Mouse (Mus musculus): ENCODE data around the gene Pts. TPM values are rescaled to one million over a fixed set of nuclear protein-coding genes. Genes with fewer than 3 reads are reported as not detected.
A peak's percentile ranks its signal among the peaks of the same experiment; 100 is the strongest.

The Pts gene
- total and polyA plus RNA-seq, 3 experiments: 35.4 to 89.4 (median 37.9) TPM

- TF ChIP-seq BHLHE40 (IDR thresholded peaks at IDR 0.05; ENCODE audit: low read depth, low read length): peak; percentile 80
- peak; percentile 56; the same call in 1 of the 2 replicates for TF ChIP-seq IRF4 (IDR thresholded peaks at IDR 0.05; ENCODE audit: low read depth, low read length)
- peak; percentile 54 for TF ChIP-seq ETS1 (conservative IDR thresholded peaks at IDR 0.05; ENCODE audit: low read depth, low read length)
- no peak for TF ChIP-seq E2F4 (IDR thresholded peaks at IDR 0.05; ENCODE audit: insufficient replicate concordance, low read depth, low read length)
- peak; percentile 44; the same call in 1 of the 2 replicates for TF ChIP-seq EP300 (IDR thresholded peaks at IDR 0.05; ENCODE audit: low read length)
- no peak for TF ChIP-seq ZC3H11A (IDR thresholded peaks at IDR 0.05; ENCODE audit: low read depth, low read length)
- TF ChIP-seq TBP (conservative IDR thresholded peaks at IDR 0.05; ENCODE audit: low read depth, low read length): no peak
- no peak for TF ChIP-seq PAX5 (IDR thresholded peaks at IDR 0.05; ENCODE audit: low read length)
- TF ChIP-seq NELFE (IDR thresholded peaks at IDR 0.05; ENCODE audit: low read depth, low read length): no peak
- H3K9ac ChIP-seq (ENCODE audit: insufficient read depth, low read depth): no peak overlapping the region
- DNase-seq (ENCODE audit: extremely low read depth): peak; percentile 37
- H3K27me3 ChIP-seq (replicated peaks): no peaks in the 10 kb centered on the region
- no peak overlapping the region for H3K4me3 ChIP-seq (replicated peaks in 1 of 3; ENCODE audit: low read depth in 2 of 3, low read length in 2 of 3, poor library complexity in 1 of 3)
- no peak overlapping the region for H3K27ac ChIP-seq (ENCODE audit: insufficient read depth, low read depth)
- H3K4me2 ChIP-seq (ENCODE audit: insufficient read depth, low read depth, poor library complexity, severe bottlenecking): no peak overlapping the region
- dilution Hi-C loops (cut with MboI; ENCODE audit: extremely low pct_ligation_motif_present, extremely low pct_unique_long_range_greater_than_20kb, low sequenced_read_pairs) (no loop called here), in situ Hi-C loops (cut with MboI; ENCODE audit: low pct_ligation_motif_present, low pct_unique_long_range_greater_than_20kb, low sequenced_read_pairs) (loop anchor here (5.0 to 25.0 kb wide), 3 partner anchors 58 to 988 kb away; no protein-coding TSS in a partner anchor)
- no peaks in the 10 kb centered on the region for H3K79me2 ChIP-seq (replicated peaks; ENCODE audit: control insufficient read depth, extremely low read depth, insufficient read depth, poor library complexity, severe bottlenecking)
- peaks cover 14 to 46% of the 10 kb centered on the region in 2 experiments for H3K4me1 ChIP-seq (ENCODE audit: control insufficient read depth in 1 of 2, insufficient read depth in 2 of 2)
- H3K36me3 ChIP-seq (replicated peaks in 1 of 2; ENCODE audit: control insufficient read depth in 1 of 2, insufficient read depth in 1 of 2, low read length in 1 of 2): peaks cover 17 to 45% of the 10 kb centered on the region in 2 experiments
- H3K9me3 ChIP-seq (replicated peaks; ENCODE audit: low read length): no peaks in the 10 kb centered on the region
Measured at GRCm38 (mm10) chr9:50525585-50525984, 2.9 kb downstream of the Pts start.

- TF ChIP-seq CTCF (conservative IDR thresholded peaks at IDR 0.05 in 1 of 2, IDR thresholded peaks at IDR 0.05 in 1 of 2; ENCODE audit: low read depth in 2 of 2, low read length in 2 of 2): no peak
- in situ Hi-C loops (cut with MboI; ENCODE audit: low pct_ligation_motif_present, low pct_unique_long_range_greater_than_20kb, low sequenced_read_pairs): loop anchor here (5.0 to 25.0 kb wide), 3 partner anchors 58 to 988 kb away; no protein-coding TSS in a partner anchor
- no peaks in the 10 kb centered on the region for H3K27me3 ChIP-seq (replicated peaks)
- no peaks in the 10 kb centered on the region for H3K9me3 ChIP-seq (replicated peaks; ENCODE audit: low read length)
- H3K79me2 ChIP-seq (replicated peaks; ENCODE audit: control insufficient read depth, extremely low read depth, insufficient read depth, poor library complexity, severe bottlenecking): no peaks in the 10 kb centered on the region
- H3K36me3 ChIP-seq (replicated peaks in 1 of 2; ENCODE audit: control insufficient read depth in 1 of 2, insufficient read depth in 1 of 2, low read length in 1 of 2): peaks cover 17 to 50% of the 10 kb centered on the region in 2 experiments
- peaks cover 14 to 40% of the 10 kb centered on the region in 2 experiments for H3K4me1 ChIP-seq (ENCODE audit: control insufficient read depth in 1 of 2, insufficient read depth in 2 of 2)
- DNase-seq (ENCODE audit: extremely low read depth): no peak
- H3K4me2 ChIP-seq (ENCODE audit: insufficient read depth, low read depth, poor library complexity, severe bottlenecking): no peak overlapping the region
- no peak overlapping the region for H3K9ac ChIP-seq (ENCODE audit: insufficient read depth, low read depth)
- H3K27ac ChIP-seq (ENCODE audit: insufficient read depth, low read depth): no peak overlapping the region
- no peak overlapping the region for H3K4me3 ChIP-seq (replicated peaks in 1 of 3; ENCODE audit: low read depth in 2 of 3, low read length in 2 of 3, poor library complexity in 1 of 3)
- dilution Hi-C loops (cut with MboI; ENCODE audit: extremely low pct_ligation_motif_present, extremely low pct_unique_long_range_greater_than_20kb, low sequenced_read_pairs): no loop called here
Measured at GRCm38 (mm10) chr9:50524936-50525335, 3.6 kb downstream of the Pts start.

DNA sequence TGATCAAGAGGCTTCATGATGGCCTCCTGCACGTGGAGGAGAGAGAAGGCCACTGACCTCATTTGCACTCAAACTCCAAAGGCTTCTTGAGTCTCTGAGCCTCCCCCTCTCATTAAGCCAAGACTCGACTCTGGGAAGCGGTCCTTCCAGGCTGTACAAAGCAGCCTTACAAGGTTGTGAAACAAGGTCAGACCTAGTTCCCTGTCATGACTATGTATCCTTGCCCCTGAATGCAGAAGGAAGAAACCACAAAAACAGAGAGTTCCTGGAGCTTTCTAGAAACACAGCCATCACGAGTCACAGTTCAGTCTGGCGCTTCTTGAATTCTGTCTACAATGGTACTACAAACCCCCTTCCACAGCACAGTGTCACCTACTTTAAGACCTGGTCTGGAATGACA, 6.0 kb downstream of the Pts start:
- DNase-seq (ENCODE audit: extremely low read depth): no peak
- TF ChIP-seq BHLHE40 (IDR thresholded peaks at IDR 0.05; ENCODE audit: low read depth, low read length) (no peak), NRF1 (IDR thresholded peaks at IDR 0.05; ENCODE audit: low read depth, low read length) (no peak), POLR2AphosphoS2 (IDR thresholded peaks at IDR 0.05; ENCODE audit: low read depth, low read length) (no peak), PAX5 (IDR thresholded peaks at IDR 0.05; ENCODE audit: low read length) (no peak), POLR2A (IDR thresholded peaks at IDR 0.05; ENCODE audit: low read depth, low read length) (no peak), CHD2 (IDR thresholded peaks at IDR 0.05; ENCODE audit: low read length) (no peak), ZC3H11A (IDR thresholded peaks at IDR 0.05; ENCODE audit: low read depth, low read length) (no peak), E2F4 (IDR thresholded peaks at IDR 0.05; ENCODE audit: insufficient replicate concordance, low read depth, low read length) (no peak), ZKSCAN1 (IDR thresholded peaks at IDR 0.05; ENCODE audit: borderline replicate concordance, low read depth, low read length) (no peak), JUND (conservative IDR thresholded peaks at IDR 0.05; ENCODE audit: low read depth, low read length) (no peak), SMC3 (IDR thresholded peaks at IDR 0.05; ENCODE audit: low read depth, low read length) (no peak), MAX (IDR thresholded peaks at IDR 0.05; ENCODE audit: low read length) (no peak), SIN3A (IDR thresholded peaks at IDR 0.05; ENCODE audit: low read length) (no peak), TCF12 (IDR thresholded peaks at IDR 0.05; ENCODE audit: low read depth, low read length) (no peak), RCOR1 (conservative IDR thresholded peaks at IDR 0.05; ENCODE audit: low read depth, low read length) (no peak), MXI1 (IDR thresholded peaks at IDR 0.05; ENCODE audit: low read depth, low read length) (no peak), HCFC1 (IDR thresholded peaks at IDR 0.05; ENCODE audit: low read depth, low read length) (no peak), MYC (IDR thresholded peaks at IDR 0.05; ENCODE audit: low read depth, low read length) (no peak), MAZ (IDR thresholded peaks at IDR 0.05; ENCODE audit: low read depth, low read length) (no peak), CTCF (conservative IDR thresholded peaks at IDR 0.05 in 1 of 2, IDR thresholded peaks at IDR 0.05 in 1 of 2; ENCODE audit: low read depth in 2 of 2, low read length in 2 of 2) (no peak)
- peaks cover 14 to 26% of the 10 kb centered on the region in 2 experiments for H3K4me1 ChIP-seq (ENCODE audit: control insufficient read depth in 1 of 2, insufficient read depth in 2 of 2)
- H3K27me3 ChIP-seq (replicated peaks): no peaks in the 10 kb centered on the region
- no peak overlapping the region for H3K4me3 ChIP-seq (replicated peaks in 1 of 3; ENCODE audit: low read depth in 2 of 3, low read length in 2 of 3, poor library complexity in 1 of 3)
- H3K27ac ChIP-seq (ENCODE audit: insufficient read depth, low read depth): no peak overlapping the region
- dilution Hi-C loops (cut with MboI; ENCODE audit: extremely low pct_ligation_motif_present, extremely low pct_unique_long_range_greater_than_20kb, low sequenced_read_pairs): no loop called here
- H3K9ac ChIP-seq (ENCODE audit: insufficient read depth, low read depth): no peak overlapping the region
- H3K79me2 ChIP-seq (replicated peaks; ENCODE audit: control insufficient read depth, extremely low read depth, insufficient read depth, poor library complexity, severe bottlenecking): no peaks in the 10 kb centered on the region
- in situ Hi-C loops (cut with MboI; ENCODE audit: low pct_ligation_motif_present, low pct_unique_long_range_greater_than_20kb, low sequenced_read_pairs): loop anchor here (10.0 kb wide), 1 partner anchor 188 kb away; no protein-coding TSS in a partner anchor
- H3K9me3 ChIP-seq (replicated peaks; ENCODE audit: low read length): no peaks in the 10 kb centered on the region
- peaks cover 17 to 50% of the 10 kb centered on the region in 2 experiments for H3K36me3 ChIP-seq (replicated peaks in 1 of 2; ENCODE audit: control insufficient read depth in 1 of 2, insufficient read depth in 1 of 2, low read length in 1 of 2)
- no peak overlapping the region for H3K4me2 ChIP-seq (ENCODE audit: insufficient read depth, low read depth, poor library complexity, severe bottlenecking)

Data from CH12.LX (cell line).